14 mouse cellular contexts compared by ENCODE assay signal in genomic region chr9:78299143-78299542, GRCm38 (mm10). TPM values are rescaled to one million over a fixed set of nuclear protein-coding genes. Genes with fewer than 3 reads are reported as not detected.
"Had no signal": no experiment of that assay in that cellular context is flagged by ENCODE, and none has a peak within 500 bp of the region (broad histone marks: within the 10 kb centered on the region; RNA-seq: fewer than 3 reads in every experiment).

No protein-coding gene starts in this region.

RNA-seq across cellular contexts. Expression of gene Gm10639, which starts 9.4 kb away (rescaled TPM):
- polyA plus RNA-seq: liver, embryonic 13.5 days; liver, embryonic 15.5 days; liver, postnatal 0 days; lung, embryonic 14.5 days; lung, embryonic 16.5 days; macrophage; midbrain, embryonic 11.5 days; midbrain, embryonic 13.5 days; midbrain, embryonic 15.5 days; midbrain, postnatal 0 days; neural tube, embryonic 12.5 days; neural tube, embryonic 14.5 days; spleen, adult 2 months; thymus, postnatal 0 days had no signal

RNA-seq across cellular contexts. Expression of gene Omt2a, which starts 15.5 kb away (rescaled TPM):
- polyA plus RNA-seq: liver, embryonic 13.5 days; liver, embryonic 15.5 days; liver, postnatal 0 days; lung, embryonic 14.5 days; lung, embryonic 16.5 days; macrophage; midbrain, embryonic 11.5 days; midbrain, embryonic 13.5 days; midbrain, embryonic 15.5 days; midbrain, postnatal 0 days; neural tube, embryonic 12.5 days; neural tube, embryonic 14.5 days; spleen, adult 2 months; thymus, postnatal 0 days had no signal

RNA-seq across cellular contexts. Expression of gene Omt2b, which starts 28.2 kb away (rescaled TPM):
- polyA plus RNA-seq: liver, embryonic 13.5 days; liver, embryonic 15.5 days; liver, postnatal 0 days; lung, embryonic 14.5 days; lung, embryonic 16.5 days; macrophage; midbrain, embryonic 11.5 days; midbrain, embryonic 13.5 days; midbrain, embryonic 15.5 days; midbrain, postnatal 0 days; neural tube, embryonic 12.5 days; neural tube, embryonic 14.5 days; spleen, adult 2 months had no signal

RNA-seq across cellular contexts. Expression of gene Gm3776, which starts 42.2 kb away (rescaled TPM):
- polyA plus RNA-seq: liver, embryonic 13.5 days; lung, embryonic 14.5 days; lung, embryonic 16.5 days; macrophage; midbrain, embryonic 11.5 days; midbrain, embryonic 13.5 days; midbrain, embryonic 15.5 days; midbrain, postnatal 0 days; neural tube, embryonic 12.5 days; neural tube, embryonic 14.5 days; spleen, adult 2 months; thymus, postnatal 0 days had no signal

RNA-seq across cellular contexts. Expression of gene Gsta2, which starts 56.4 kb away (rescaled TPM):
- polyA plus RNA-seq: liver, embryonic 13.5 days; macrophage; midbrain, embryonic 11.5 days; midbrain, embryonic 13.5 days; midbrain, embryonic 15.5 days; midbrain, postnatal 0 days; neural tube, embryonic 12.5 days; neural tube, embryonic 14.5 days had no signal
